Mouse (Mus musculus): ENCODE data around the gene Nadk. TPM values are rescaled to one million over a fixed set of nuclear protein-coding genes. Genes with fewer than 3 reads are reported as not detected.

Gene Nadk
- 100 to 1,000 TPM; 370 to 381 TPM for total RNA-seq (2023)

GRCm38 (mm10) chr4:155561661-155562442 lies at the start of gene Nadk:
Nadk (plus strand) TSS chr4:155562378.

GRCm38 (mm10) chr4:155601091-155601996 lies 39.2 kb downstream of the Nadk start, which contains the start of gene Slc35e2:
Slc35e2 (plus strand) TSS chr4:155601416.

GRCm38 (mm10) chr4:155624338-155625291 lies 62.4 kb downstream of the Nadk start, which contains the start of gene Cdk11b:
Cdk11b (plus strand) TSS chr4:155624854.

Other genes starting within 250 kb of the Nadk start
- gene Prkcz, start 201.0 kb upstream of the Nadk start, total RNA-seq (2023), result under 1 TPM; 0.26 to 0.33 TPM
- not detected for gene Gabrd, start 164.3 kb upstream of the Nadk start, total RNA-seq (2023)
- under 1 TPM; 0.31 to 0.33 TPM for gene Cfap74, start 153.2 kb upstream of the Nadk start, total RNA-seq (2023)
- not detected for gene Tmem52, start 93.3 kb upstream of the Nadk start, total RNA-seq (2023)
- gene Gnb1, start 71.0 kb upstream of the Nadk start, total RNA-seq (2023), result 100 to 1,000 TPM; 247 to 260 TPM
- 10 to 100 TPM; 15.3 to 15.9 TPM for gene Slc35e2, start 39.0 kb downstream of the Nadk start, total RNA-seq (2023)
- 100 to 1,000 TPM; 142 to 143 TPM for gene Cdk11b, start 62.5 kb downstream of the Nadk start, total RNA-seq (2023)
- not detected for gene Gm10563, start 83.0 kb downstream of the Nadk start, total RNA-seq (2023)
- 1 to 10 TPM in 1 of 2 experiments, under 1 TPM in 1; 0.64 to 1.2 TPM for gene Mmp23, start 91.0 kb downstream of the Nadk start, total RNA-seq (2023)
- 10 to 100 TPM; 37.6 to 40.6 TPM for gene Mib2, start 106.8 kb downstream of the Nadk start, total RNA-seq (2023)
- gene Fndc10, start 132.0 kb downstream of the Nadk start, total RNA-seq (2023), result under 1 TPM; 0.90 to 1.00 TPM
- 10 to 100 TPM; 95.1 to 95.2 TPM for gene Ssu72, start 142.4 kb downstream of the Nadk start, total RNA-seq (2023)
- under 1 TPM; 0.44 to 0.51 TPM for gene Tmem240, start 172.4 kb downstream of the Nadk start, total RNA-seq (2023)
- gene Atad3a, start 198.7 kb downstream of the Nadk start, total RNA-seq (2023), result 10 to 100 TPM; 10.7 to 13.0 TPM
- gene Vwa1, start 212.3 kb downstream of the Nadk start, total RNA-seq (2023), result not detected
- not detected for gene Tmem88b, start 223.5 kb downstream of the Nadk start, total RNA-seq (2023)
- gene Ankrd65, start 228.1 kb downstream of the Nadk start, total RNA-seq (2023), result under 1 TPM in 1 of 2 experiments, not detected in 1; 0.40 TPM
- 10 to 100 TPM; 49.7 to 50.7 TPM for gene Mrpl20, start 240.5 kb downstream of the Nadk start, total RNA-seq (2023)